Mouse (Mus musculus): ENCODE measurements around the gene Anapc11.
A peak's percentile ranks its signal among the peaks of the same experiment; 100 is the strongest.

The Anapc11 gene

DNA sequence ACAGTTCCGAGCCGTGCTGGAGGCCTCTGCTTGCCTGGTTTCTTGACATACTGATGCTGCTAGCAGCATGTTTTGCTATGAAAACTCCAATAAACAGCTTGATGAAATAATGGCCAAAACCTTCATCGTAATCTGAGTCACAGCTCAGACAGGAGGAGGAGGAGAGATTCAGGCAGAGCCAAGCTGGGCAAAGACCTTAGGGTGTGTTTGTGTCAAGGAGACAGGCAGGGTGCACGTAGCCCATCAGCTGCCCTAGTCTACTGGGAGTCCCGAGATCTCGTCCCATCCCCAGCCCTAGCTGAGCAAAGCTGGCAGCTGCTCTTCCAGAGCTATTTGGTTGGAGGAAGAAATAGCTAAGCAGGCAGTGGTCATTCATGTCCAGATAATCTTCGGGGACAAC lies 7.4 kb downstream of the Anapc11 start:
- DNase-seq (ENCODE audit: low read depth, low spot score) = no peak

GRCm38 (mm10) chr11:120606764-120607163 lies 8.5 kb downstream of the Anapc11 start:
- no peak for DNase-seq (ENCODE audit: low read depth, low spot score)

DNA sequence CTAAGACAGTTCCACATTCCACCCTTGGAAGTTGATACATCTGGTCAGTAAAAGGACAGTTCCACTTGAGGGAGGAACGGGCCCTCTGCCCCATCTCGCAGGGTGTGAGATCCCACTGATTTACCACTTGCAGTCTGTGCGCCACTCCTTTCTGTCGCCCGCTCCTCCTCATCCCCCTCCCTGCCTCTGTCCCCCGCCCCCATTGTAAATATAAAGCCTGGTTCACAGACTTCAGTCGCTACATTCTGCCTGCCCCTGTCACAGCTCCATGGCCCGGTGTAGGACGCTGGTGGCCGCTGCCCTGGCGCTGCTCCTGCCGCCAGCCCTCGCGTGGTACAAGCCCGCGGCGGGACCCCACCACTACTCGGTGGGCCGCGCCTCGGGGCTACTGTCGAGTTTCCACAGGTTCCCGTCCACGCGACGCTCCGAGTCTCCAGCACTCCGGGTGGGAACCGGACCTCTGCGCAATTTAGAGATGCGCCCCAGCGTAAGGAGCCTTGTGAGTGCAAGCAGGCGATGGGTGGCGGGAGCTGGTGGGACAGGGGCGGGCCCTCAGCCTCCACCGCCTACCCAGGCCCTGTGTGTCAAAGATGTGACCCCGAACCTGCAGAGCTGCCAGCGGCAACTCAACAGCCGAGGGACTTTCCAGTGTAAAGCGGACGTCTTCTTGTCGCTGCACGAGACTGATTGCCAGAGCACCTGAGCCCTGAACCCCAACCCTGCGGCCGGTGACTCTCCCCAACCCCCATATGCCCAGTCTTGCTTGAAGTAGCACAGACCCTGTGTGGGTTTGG lies 10.2 kb downstream of the Anapc11 start, which contains the start of gene Npb:
Npb (plus strand) TSS at position 237 of the 794 bp plus-strand sequence.
- no peak for DNase-seq (ENCODE audit: low read depth, low spot score)

- no peak for DNase-seq (ENCODE audit: low read depth, low spot score)
Measured at GRCm38 (mm10) chr11:120609250-120609649, 11.0 kb downstream of the Anapc11 start.

- no peak for DNase-seq (ENCODE audit: low read depth, low spot score)
Measured at GRCm38 (mm10) chr11:120610477-120611046, 12.3 kb downstream of the Anapc11 start.

DNA sequence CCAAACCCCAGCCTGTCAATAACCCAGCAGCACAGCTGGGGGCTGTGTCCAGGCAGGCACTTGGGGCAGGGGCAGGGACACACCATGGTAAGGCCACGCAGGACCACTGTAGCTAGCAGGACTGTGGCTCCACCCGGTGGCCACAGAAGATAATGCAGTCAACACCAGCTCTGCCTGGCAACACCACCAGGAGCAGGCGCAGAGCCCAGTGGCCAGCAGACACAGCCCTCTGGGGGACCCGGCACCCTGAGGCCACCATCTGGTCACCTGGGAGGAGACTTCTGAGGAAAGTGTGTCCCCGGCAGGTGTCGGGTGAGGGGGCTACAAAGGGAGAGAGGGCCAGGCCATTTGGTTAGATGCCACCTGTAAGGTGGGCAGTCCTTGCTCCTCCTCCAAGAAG lies 14.5 kb downstream of the Anapc11 start:
- DNase-seq (ENCODE audit: low read depth, low spot score) = peak; percentile 64

DNA sequence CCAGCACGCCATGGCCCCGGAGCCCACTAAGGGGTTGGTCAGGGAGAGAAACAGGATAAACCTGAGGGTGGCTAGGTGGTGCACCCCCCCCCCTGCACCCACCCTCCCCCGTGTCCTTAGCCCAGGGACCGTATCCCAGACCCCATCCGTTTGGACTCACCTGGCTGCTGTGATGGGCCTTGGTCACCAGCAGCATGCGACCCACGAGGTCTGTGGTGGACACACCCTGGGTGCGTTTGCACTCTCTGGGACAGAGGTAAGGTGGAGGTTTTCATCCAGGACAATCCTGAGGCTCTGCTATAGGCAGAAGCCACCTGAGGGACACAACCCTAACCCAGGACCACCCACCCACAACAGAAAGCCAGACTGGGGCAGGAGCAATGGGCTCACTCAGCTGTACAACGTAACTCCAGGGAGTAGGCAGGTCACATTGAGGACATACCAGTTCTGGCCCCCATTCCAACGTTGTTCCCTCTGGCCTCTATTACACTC lies 15.3 kb downstream of the Anapc11 start:
- DNase-seq (ENCODE audit: low read depth, low spot score) = no peak

- no peak for DNase-seq (ENCODE audit: low read depth, low spot score)
Measured at GRCm38 (mm10) chr11:120613976-120614375, 15.8 kb downstream of the Anapc11 start.

DNA sequence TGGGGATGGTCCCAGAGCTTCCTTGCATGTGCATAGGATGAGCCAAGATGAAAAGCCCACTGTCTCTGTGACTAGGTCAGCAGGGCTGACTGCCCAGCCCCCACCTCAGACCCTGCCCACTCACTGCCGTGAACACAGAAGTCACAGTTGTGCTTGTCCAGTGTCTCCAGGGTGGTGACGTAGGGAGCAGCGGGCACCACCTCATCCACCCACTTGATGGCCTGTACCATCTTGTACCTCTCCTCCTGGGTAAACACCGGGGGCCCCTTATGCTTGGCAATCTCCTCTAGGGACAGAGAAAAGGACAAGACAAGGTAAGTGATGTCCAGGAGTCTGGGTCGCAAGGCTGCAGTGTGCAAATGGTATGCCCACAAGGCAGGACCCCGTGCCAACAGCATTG lies 16.9 kb downstream of the Anapc11 start:
- no peak for DNase-seq (ENCODE audit: low read depth, low spot score)

DNA sequence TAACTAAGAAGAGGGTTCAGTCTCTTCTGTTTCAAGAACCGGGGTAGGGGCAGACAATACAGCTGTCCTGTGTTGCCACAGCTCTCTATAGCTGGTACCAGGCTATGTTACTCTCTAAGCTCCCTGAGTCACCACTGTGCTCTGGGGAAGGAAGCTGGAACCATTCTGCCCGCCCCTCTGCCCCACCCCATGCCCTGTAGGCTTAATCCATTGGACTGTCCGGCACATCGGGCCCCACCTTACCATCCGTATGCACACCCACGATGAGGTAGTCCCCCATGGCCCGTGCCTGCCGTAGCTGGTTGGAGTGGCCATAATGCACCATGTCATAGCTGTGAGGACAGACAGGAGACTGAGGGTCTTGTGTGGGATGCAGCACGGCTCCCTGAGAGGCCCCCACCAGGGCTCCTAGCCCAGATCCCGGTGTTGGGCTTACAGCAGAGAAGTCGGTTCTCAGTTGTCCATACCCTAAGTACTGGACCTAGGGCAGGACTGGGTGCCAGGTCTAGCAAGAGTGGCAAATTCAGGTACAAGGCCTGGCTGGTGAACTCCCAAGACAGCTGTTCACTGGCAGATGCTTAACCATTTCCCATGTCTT lies 17.5 kb downstream of the Anapc11 start:
- DNase-seq (ENCODE audit: low read depth, low spot score) = no peak

GRCm38 (mm10) chr11:120616617-120617294 lies 18.5 kb downstream of the Anapc11 start:
- no peak for DNase-seq (ENCODE audit: low read depth, low spot score)

- DNase-seq (ENCODE audit: low read depth, low spot score) = peak; percentile 85
Measured at GRCm38 (mm10) chr11:120617519-120618112, 19.4 kb downstream of the Anapc11 start, which contains the start of gene Pcyt2. Pcyt2 (minus strand) TSS chr11:120617936.

DNA sequence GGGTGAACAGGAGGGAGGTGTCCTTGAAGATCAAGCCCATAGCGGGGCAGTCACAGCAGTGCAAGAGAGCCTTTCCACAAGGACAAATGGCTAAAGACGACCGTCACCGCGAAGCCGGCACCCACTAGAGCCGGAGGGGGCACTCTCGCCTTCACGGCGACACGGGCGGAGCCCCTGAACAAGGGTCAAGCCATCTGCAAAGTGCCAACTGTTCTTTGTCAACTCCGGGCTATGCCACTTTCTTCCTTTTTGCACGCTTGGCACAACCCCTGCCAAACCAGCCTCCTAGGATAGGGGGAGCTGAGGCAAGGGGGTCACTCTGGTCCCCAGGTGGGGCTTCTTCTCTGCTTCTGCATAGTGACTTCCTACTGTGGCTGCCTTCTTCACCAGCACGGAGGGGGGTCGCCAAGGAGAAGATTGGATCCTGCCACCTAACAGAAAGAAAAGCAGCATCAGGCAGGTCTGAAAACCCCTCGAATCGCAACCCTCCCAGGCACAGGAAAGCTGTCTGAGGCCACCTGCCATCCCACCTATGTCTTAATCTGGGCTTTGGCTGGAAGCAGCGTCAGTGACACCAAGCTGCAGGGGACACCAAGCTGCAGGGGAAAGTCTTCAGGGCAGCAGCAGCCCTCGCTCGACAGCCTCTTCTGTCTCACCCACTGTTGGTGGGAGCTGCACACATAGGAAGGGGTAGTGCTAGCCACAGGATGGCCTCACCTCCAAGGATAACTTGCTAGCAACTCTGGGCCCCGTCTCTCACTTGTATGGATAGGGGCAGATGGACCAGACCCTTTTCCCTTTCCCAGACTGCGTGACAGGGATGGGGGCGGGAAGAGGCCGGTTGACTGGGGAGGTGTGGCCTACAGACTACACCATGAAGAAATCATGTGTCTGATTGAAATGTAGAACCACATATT lies 20.7 kb downstream of the Anapc11 start:
- DNase-seq (ENCODE audit: low read depth, low spot score) = no peak

GRCm38 (mm10) chr11:120620195-120620594 lies 22.0 kb downstream of the Anapc11 start:
- no peak for DNase-seq (ENCODE audit: low read depth, low spot score)

DNA sequence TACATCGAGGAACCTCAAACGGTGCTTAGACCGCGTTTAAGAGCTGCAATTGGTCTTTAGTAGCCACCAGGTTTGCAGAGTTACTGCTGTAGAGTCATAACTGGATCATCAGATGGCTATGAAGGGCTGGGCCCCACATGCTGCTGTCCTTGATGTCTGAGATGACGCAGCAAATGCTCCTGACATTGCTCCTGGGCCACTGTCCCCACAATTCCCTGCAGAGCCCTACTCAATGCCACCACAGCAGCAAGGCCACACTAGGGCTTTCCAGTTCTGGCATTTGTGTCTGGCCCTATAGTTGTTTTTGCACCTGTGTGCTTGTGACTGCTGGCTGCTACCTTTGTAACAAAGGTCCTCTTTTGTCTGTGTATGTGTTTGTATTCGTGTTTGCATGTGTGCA lies 24.6 kb downstream of the Anapc11 start:
- no peak for DNase-seq (ENCODE audit: low read depth, low spot score)

GRCm38 (mm10) chr11:120623961-120624679 lies 25.9 kb downstream of the Anapc11 start:
- no peak for DNase-seq (ENCODE audit: low read depth, low spot score)

DNA sequence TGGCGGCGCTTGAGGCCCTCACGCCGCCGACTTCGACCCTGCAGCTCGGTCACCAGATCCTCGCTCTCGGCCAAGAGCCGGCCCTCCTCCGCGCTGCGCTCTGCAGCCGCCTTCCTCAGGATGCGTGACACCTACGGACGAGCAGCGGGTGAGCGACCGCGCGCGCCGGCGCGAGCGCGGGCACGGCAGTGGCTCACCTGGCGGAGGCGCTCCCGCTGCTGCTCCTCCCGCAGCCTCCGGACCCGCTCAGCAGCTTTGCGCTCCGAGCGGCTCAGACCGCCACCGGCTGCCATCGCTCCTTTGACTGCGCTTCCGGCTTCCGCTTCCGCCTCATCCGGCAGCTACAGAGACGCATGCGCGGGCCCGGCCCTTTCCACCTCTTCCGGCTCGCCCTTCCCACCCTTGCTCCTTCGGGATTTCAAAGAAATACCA lies 26.5 kb downstream of the Anapc11 start:
- peak; percentile 79 for DNase-seq (ENCODE audit: low read depth, low spot score)

DNA sequence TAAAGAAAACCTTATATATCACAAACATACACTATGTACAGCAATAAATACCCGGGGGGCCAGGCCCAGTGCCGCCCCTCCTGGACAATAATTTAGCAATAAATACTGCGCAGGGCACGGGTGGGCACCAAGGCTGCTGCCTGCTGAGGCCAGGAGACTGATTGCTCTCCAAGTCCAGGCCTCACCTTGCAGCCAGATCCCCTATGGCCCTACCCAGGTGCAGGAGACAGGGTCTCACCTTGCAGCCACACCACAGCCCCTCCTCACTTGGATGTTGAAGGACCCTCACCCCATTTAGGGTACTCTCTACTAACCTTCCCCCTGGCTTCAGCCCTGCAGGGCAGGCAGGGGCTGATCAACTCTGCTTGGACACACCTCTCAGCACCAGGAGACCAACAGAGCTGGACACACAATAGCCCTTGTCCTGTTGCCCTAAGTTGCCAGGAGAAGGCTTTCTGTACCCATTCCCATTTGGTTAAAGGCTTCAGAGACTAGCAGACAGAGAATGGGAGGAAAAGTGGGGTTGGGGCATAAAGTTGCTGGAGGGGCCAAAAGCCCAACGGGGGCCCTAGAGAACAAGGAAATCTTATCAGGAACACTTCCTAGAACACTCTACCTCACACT lies 27.0 kb downstream of the Anapc11 start, which contains the start of gene Sirt7:
Sirt7 (minus strand) TSS at position 89 of the 624 bp plus-strand sequence.
- no peak for DNase-seq (ENCODE audit: low read depth, low spot score)

DNA sequence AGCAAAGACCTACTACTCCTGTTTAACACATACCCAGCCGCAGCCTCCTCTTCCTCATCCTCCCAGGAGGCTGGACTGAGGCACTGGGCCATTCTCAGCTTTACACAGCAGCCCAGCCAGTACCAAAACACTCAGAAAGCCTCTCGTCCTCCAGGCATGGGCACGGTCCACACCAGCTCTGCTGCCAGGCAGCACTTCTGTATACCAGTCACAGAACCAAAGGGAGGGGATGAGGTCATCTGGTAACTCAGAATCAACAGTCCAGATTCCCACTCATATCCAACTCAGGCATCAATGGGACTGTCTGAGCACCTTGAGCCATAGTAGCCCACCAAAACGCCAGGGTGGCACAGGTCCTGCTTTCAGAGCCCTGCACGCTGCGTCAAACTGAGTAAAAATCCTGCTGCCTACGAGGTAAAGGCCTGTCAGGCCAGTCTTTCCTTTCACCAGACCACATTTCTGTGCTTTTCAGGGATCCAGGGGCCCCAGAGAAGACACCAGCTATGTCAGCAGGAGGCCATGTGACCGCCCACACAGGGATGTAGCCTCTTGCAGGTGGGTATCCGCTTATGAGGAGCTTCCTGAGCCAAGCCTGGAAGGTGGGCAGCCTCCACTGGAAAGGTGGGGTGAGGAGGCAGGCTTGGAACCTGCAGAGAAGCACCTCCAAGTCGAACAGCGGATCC lies 28.7 kb downstream of the Anapc11 start:
- no peak for DNase-seq (ENCODE audit: low read depth, low spot score)
